Mouse (Mus musculus): ENCODE data around the gene Thsd4.

GRCm38 (mm10) chr9:60281281-60281680 lies 240.6 kb downstream of the Thsd4 start:
- TF ChIP-seq CTCF (IDR thresholded peaks at IDR 0.05; ENCODE audit: extremely low read depth, insufficient read length, insufficient replicate concordance, low read depth, low read length), result no peak
- no peak for TF ChIP-seq POLR2A (IDR thresholded peaks at IDR 0.05; ENCODE audit: low read depth, low read length)

Measured in small intestine, adult 2 months (tissue).